Mouse (Mus musculus) central nervous system, embryonic 18 days (tissue): ENCODE results near the gene Mdn1. TPM values are rescaled to one million over a fixed set of nuclear protein-coding genes. Genes with fewer than 3 reads are reported as not detected.

Source experiments
- polyA plus RNA-seq: library from polyadenylated mRNA; depleted of rRNA; stranded (reverse); fragments of >200 nt; gene quantifications from 2 replicates; pipeline ENCODE4 v1.2.3, GENCODE M21; 2012; rRNA removed

Gene Mdn1
- 49.8 and 56.6 TPM in 2 replicates for polyA plus RNA-seq

DNA sequence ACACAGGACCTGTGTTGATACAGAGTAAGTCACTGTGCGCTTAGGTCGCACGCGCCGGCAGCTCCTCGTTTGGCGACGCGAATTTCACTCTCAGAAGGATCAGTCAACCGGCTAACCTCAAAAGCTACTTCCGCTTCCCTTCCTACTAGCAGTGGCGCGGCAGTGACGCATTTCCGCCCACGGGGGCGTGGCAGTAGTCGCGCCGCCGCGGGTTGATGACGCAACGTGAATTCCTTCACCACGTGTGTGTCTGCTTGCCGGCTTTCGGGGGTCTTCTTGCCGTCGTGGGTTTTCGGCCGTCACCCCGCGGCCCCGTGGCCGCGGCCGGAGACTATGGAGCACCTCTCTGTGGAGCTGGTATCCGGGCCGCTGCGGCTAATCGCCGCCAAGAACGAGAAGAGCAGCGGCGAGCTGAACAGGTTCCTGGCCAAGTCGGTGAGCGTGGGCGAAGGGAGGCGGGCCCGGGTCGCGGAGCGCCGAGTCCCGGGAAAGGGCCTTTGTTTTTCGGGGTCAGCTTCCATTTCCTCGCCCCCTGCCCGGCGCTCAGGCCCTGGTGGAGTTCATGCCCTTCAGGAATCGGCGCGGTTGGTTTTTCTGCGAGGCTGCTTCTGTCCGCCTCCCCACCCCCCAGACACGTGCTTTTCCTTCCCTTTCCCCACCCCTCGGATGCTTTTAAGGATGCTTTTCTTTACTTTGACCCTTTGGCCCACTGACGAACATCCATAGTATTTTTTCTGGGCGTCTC, at the start of gene Mdn1:
Gene Mdn1 (plus strand): TSS at position 202 of the 745 bp plus-strand sequence.

GRCm38 (mm10) chr4:32615034-32615881, 41.7 kb upstream of the Mdn1 start, which contains the start of gene Casp8ap2:
Gene Casp8ap2 (plus strand): TSS chr4:32615451.

GRCm38 (mm10) chr4:32799966-32800576, 143.2 kb downstream of the Mdn1 start, which contains the start of gene Lyrm2:
Gene Lyrm2 (plus strand): TSS chr4:32800253.

Other genes with a start within 250 kb of the Mdn1 start
- gene Gja10, start 54.4 kb upstream of the Mdn1 start, polyA plus RNA-seq, result 0.03 TPM in 1 of 2 replicates, not detected in the other
- gene Casp8ap2, start 41.7 kb upstream of the Mdn1 start, polyA plus RNA-seq, result 7.6 and 8.4 TPM in 2 replicates
- 86.1 and 92.4 TPM in 2 replicates for gene Lyrm2, start 143.1 kb downstream of the Mdn1 start, polyA plus RNA-seq